Mouse (Mus musculus) brain, embryonic 14.5 days (tissue): ENCODE measurements around the gene Ccdc15.

Experiments
- CTCF ChIP-seq: fragments of 200-500 bp; IDR thresholded peaks from 2 replicates; pipeline ENCODE4 v1.5.1; 2012; ENCODE audit warnings: inconsistent platforms, mild to moderate bottlenecking, moderate library complexity, borderline replicate concordance; ENCODE audit not compliant: insufficient read depth, insufficient read length; ENCODE audit errors: extremely low read depth
- POLR2A ChIP-seq: fragments of 200-500 bp; IDR thresholded peaks from 2 replicates; pipeline ENCODE4 v1.6.1; 2012; ENCODE audit warnings: mild to moderate bottlenecking, inconsistent platforms, borderline replicate concordance; ENCODE audit not compliant: poor library complexity, insufficient read depth, insufficient read length, severe bottlenecking; ENCODE audit errors: extremely low read depth

DNA sequence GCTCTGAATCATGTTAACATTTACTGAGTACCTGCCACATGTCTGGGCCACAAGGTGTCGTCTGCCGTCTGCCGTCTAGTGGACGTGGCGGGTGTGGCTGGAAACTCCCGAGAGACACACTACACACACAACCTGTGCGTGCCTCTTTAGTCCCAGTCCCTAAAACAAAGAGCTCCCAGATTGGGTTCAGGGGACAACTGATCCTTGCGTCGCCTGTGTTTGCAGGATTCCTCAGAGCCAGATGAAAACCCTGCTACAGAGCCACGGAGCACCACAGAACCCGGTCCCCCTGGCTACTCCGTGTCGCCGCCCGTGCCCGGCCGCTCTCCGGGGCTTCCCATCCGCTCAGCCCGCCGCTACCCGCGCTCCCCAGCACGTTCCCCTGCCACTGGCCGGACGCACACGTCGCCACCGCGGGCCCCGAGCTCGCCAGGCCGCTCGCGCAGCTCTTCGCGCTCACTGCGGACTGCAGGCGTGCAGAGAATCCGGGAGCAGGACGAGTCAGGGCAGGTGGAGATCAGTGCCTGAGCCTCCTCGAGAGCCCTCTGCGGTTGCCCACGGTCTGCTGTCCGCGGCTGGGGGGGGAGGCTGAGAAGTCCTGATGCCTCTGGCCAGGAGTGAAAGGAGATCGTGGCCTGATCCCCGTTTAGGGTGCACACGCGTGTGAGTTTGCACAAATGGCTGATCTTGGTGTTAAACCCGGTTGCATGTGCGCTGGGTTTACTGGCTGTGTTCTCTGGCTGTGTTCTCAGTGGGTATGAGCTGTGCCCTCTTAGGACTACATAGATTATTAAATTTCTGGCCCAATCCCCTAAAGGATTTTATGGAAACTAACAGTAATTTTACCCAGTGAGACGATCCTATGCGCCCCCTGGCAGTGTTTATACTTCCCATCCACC is 36.3 kb upstream of the Ccdc15 start:
- peak; percentile 45; the same call in 1 of the 2 replicates for TF ChIP-seq CTCF
- TF ChIP-seq POLR2A: 0 out of 2 replicates have a peak, but pooled peaks have one; percentile 25
